Mouse (Mus musculus): ENCODE data around the gene Ttll4. TPM values are rescaled to one million over a fixed set of nuclear protein-coding genes. Genes with fewer than 3 reads are reported as not detected.

Ttll4 gene
- total RNA-seq, 2 experiments from 2014 or later: 21.3 to 28.2 TPM

DNA sequence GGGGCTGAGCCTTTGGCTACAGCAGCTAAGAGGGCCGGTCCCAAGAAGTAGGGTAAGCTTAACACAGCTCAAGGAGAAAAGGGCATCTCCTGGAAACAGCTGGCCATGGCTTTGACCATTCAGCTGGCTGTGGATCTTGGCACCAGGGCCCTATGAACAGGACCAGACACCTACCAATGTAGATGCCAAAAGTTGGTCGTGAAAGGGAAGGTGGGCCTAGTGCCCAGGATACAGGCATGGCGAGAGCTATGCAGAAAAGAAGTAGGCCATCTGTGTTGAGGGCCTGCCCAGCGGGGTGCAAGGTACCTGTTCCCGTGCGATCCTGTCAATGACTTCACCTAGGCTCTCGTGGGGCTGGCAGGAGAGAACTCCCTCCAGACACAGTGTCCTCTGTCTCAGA, 79.3 kb downstream of the Ttll4 start:
- intact Hi-C loops (cut with DNase I): no loop called here
- no peak for DNase-seq (ENCODE audit: extremely low spot score in 1 of 2, low spot score in 2 of 2)

DNA sequence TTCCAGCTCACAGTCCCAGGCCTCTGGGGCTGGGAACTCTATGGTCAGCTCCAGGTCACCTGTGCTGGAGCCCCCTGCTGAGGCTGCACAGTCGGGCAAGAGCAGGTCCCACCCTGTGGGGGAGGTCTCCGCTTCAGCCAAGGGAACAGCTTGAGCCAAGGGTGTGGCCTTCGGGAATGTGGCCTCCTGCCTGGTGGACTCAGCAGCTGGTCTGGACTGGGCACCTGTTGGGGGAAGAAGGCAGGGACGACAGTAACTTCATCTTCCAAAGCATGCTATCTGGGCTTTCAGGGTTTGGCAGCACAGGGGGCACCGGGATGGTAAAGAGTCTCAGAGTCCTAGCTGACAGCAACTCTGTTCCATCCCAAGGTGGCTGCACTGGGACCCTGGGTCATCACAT, 85.8 kb downstream of the Ttll4 start:
- DNase-seq (ENCODE audit: extremely low spot score in 1 of 2, low spot score in 2 of 2): no peak
- intact Hi-C loops (cut with DNase I): no loop called here

DNA sequence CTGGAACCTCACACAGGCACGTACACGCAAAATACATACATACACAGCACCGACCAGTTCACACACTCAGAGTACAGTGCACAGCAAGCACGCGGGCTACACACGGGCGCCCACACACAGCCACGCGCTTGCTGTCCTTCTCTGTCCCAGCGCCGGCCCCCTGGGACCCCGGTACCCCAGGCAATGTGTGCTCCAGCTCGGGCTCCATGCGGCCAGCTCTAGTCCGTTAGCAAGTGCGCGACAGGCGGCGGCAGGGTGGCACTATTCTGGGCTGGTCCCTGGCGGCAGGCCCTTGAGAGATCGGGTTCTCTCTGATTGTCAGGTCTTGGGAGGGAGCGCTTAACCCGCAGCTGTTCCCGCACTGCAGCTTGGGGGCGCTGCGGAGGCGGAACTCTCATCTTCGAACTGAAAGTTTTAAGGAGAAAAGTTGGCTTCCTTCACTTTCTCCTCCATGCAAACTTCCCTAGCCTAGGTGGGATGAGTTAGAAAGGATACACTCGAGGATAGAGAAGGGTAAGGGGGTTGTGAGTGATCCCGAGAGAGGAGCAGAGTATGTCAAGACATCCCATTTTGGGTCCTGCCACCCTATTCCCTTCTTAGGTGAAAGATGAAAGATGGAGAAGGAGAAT, 87.2 kb downstream of the Ttll4 start, which contains the start of gene Prkag3:
TSS of gene Prkag3 (minus strand) at position 579 of the 629 bp plus-strand sequence.
- DNase-seq (ENCODE audit: extremely low spot score in 1 of 2, low spot score in 2 of 2): peak in 1 of 2 experiments; percentile 71
- intact Hi-C loops (cut with DNase I): no loop called here

DNA sequence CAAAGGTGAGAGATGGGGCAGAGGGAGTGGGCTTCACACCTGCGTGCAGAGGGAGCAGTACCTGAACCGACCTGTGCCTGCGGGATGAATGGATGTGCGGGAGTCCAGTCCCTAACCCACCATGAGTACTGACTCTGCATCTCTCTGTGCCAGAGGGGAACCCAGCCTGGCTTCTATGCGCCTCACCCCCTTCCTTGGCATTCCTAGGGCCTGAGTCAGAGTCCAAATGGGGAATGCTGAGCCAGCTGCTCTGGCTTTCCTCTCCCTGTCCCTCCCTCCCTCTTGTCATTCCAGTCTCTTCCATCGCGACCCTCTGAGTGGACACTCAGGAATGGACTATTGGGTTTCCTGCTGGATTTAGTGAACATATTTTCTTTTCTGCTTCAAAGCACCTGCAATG, 87.8 kb downstream of the Ttll4 start:
- DNase-seq (ENCODE audit: extremely low spot score in 1 of 2, low spot score in 2 of 2): no peak
- intact Hi-C loops (cut with DNase I): no loop called here

DNA sequence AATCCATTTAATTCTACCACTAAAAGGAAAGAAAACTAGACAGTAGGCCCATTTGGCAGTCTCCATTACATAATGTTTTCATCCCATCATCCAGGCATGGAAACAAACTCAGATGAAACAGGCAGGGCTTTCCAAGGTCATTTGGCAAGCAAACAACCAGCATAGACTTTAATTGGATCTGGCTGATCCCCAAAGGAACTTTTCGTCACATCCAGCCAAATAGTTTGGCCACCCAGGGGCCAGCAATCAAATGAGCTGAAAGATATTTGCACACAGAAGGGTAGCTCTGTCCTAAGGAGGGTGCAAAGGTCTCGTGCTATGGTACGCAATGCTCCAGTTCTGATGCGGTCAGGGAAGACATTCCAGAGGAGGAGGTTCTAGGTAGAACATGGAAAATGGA, 89.1 kb downstream of the Ttll4 start:
- intact Hi-C loops (cut with DNase I): loop anchor here (5.0 to 10.0 kb wide), 2 partner anchors 33 to 106 kb away; no protein-coding TSS in a partner anchor
- peak in 1 of 2 experiments; percentile 23 for DNase-seq (ENCODE audit: extremely low spot score in 1 of 2, low spot score in 2 of 2)

DNA sequence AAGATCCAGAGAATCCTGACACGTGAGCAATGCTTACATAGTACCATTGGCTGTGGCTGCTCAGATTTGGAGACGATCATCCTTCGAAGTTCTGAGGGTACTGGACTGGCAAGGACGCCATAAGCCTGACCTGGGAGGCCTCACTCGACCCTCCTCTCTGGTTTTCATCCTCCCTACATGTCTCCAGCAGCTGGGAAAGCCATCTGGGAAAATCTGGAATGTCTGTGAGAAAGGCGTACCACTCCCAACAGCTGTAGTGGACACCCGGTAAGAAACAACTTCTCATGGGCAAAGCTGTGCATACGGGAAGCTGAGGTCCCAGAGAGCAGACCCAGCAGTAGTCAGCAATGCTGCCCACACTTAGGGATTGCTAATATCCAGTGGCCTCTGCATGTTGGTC, 90.6 kb downstream of the Ttll4 start:
- DNase-seq (ENCODE audit: extremely low spot score in 1 of 2, low spot score in 2 of 2): no peak
- intact Hi-C loops (cut with DNase I): loop anchor here (5.0 to 10.0 kb wide), 2 partner anchors 35 to 107 kb away; no protein-coding TSS in a partner anchor

DNA sequence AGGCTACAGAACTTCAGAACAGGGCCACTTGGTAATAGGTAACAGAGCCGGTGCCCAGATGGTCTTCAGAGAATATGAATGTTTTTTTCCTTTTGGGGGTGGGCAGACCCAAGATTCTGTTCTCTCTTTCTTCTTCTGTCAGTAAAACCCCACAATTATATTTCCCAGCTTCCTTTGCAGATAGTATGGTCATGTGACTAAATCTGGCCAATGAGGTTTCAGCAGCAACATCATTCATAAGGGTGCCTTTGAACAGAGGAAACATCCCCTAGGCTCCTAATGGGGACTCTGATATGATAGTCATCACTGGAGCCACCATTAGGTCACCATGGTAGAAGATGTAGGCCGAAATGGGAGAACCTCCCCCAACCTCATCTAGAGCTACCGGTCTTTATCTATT, 91.3 kb downstream of the Ttll4 start:
- intact Hi-C loops (cut with DNase I): loop anchor here (5.0 to 10.0 kb wide), 2 partner anchors 36 to 108 kb away; no protein-coding TSS in a partner anchor
- DNase-seq (ENCODE audit: extremely low spot score in 1 of 2, low spot score in 2 of 2): no peak

Other genes with a start within 250 kb of the Ttll4 start
- gene Cnot9, start 155.7 kb upstream of the Ttll4 start, total RNA-seq (2021): 10 to 100 TPM; 38.6 to 41.1 TPM
- gene Plcd4, start 118.9 kb upstream of the Ttll4 start, total RNA-seq (2021): 10 to 100 TPM in 1 of 2 experiments, 1 to 10 TPM in 1; 7.6 to 10.9 TPM
- 10 to 100 TPM; 24.6 to 25.4 TPM for gene Usp37, start 117.5 kb upstream of the Ttll4 start, total RNA-seq (2021)
- 10 to 100 TPM; 24.1 to 25.3 TPM for gene Zfp142, start 73.5 kb upstream of the Ttll4 start, total RNA-seq (2021)
- 10 to 100 TPM; 21.2 to 23.1 TPM for gene Bcs1l, start 73.5 kb upstream of the Ttll4 start, total RNA-seq (2021)
- 10 to 100 TPM; 55.7 to 59.1 TPM for gene Rnf25, start 60.3 kb upstream of the Ttll4 start, total RNA-seq (2021)
- 1 to 10 TPM; 7.5 to 8.8 TPM for gene Stk36, start 60.3 kb upstream of the Ttll4 start, total RNA-seq (2021)
- 1 to 10 TPM in 1 of 2 experiments, under 1 TPM in 1; 0.75 to 1.3 TPM for gene Cyp27a1, start 51.8 kb downstream of the Ttll4 start, total RNA-seq (2021)
- gene Prkag3, start 87.5 kb downstream of the Ttll4 start, total RNA-seq (2021): not detected
- gene Wnt6, start 110.1 kb downstream of the Ttll4 start, total RNA-seq (2021): 1 to 10 TPM; 1.2 to 1.7 TPM
- 1 to 10 TPM in 1 of 2 experiments, under 1 TPM in 1; 0.87 to 1.1 TPM for gene Wnt10a, start 129.8 kb downstream of the Ttll4 start, total RNA-seq (2021)
- 100 to 1,000 TPM; 474 to 481 TPM for gene Cdk5r2, start 193.2 kb downstream of the Ttll4 start, total RNA-seq (2021)
- not detected for gene Fev, start 223.7 kb downstream of the Ttll4 start, total RNA-seq (2021)
- not detected for gene Cryba2, start 231.4 kb downstream of the Ttll4 start, total RNA-seq (2021)